Mouse (Mus musculus) intestine, embryonic 16.5 days (tissue): ENCODE results near the gene Slc6a11. TPM values are rescaled to one million over a fixed set of nuclear protein-coding genes. Genes with fewer than 3 reads are reported as not detected.

ENCODE experiments used
- ATAC-seq: fragments of 200-750 bp; cut with Nextera tagmentation; 2 replicates; pipeline ENCODE4 v1.8.0; 2017; ENCODE audit warnings: moderate TSS enrichment, moderate library complexity
- H3K27ac ChIP-seq: fragments of 300-500 bp; sonication (generic); 2 replicates; pipeline ENCODE4 v1.5.1; 2014; ENCODE audit warnings: mild to moderate bottlenecking, low read length
- H3K27me3 ChIP-seq: fragments of 300-500 bp; sonication (generic); replicated peaks from 2 replicates; pipeline ENCODE4 v1.6.1; 2014; ENCODE audit warnings: low read length, control low read depth, mixed read lengths; ENCODE audit not compliant: control insufficient read depth, insufficient read depth
- H3K36me3 ChIP-seq: fragments of 300-500 bp; sonication (generic); 2 replicates; pipeline ENCODE4 v1.6.1; 2014; ENCODE audit warnings: low read length, control low read depth; ENCODE audit not compliant: control insufficient read depth, insufficient read depth
- H3K4me1 ChIP-seq: fragments of 300-500 bp; sonication (generic); 2 replicates; pipeline ENCODE4 v1.6.1; 2014; ENCODE audit warnings: low read length, control low read depth, mixed read lengths; ENCODE audit not compliant: control insufficient read depth, insufficient read depth
- H3K4me2 ChIP-seq: fragments of 300-500 bp; sonication (generic); 2 replicates; pipeline ENCODE4 v1.6.1; 2014; ENCODE audit warnings: low read depth, low read length, control low read depth
- H3K4me3 ChIP-seq: fragments of 300-500 bp; sonication (generic); 2 replicates; pipeline ENCODE4 v1.5.1; 2014; ENCODE audit warnings: mild to moderate bottlenecking, low read length
- H3K9ac ChIP-seq: fragments of 300-500 bp; sonication (generic); 2 replicates; pipeline ENCODE4 v1.6.1; 2014; ENCODE audit warnings: low read depth, low read length
- H3K9me3 ChIP-seq: fragments of 300-500 bp; sonication (generic); 2 replicates; pipeline ENCODE4 v1.6.1; 2016; ENCODE audit warnings: low read length, control low read depth; ENCODE audit not compliant: control insufficient read depth
- WGBS: fragments of 180-500 bp; shearing (Covaris S2); extraction: QIAGEN DNeasy Blood & Tissue Kit; methylation state at CpG from one replicate; pipeline ENCODE4 v1.1.7; 2014; 5-methylcytosine and 5-hydroxymethylcytosine counted together
- polyA plus RNA-seq: library from polyadenylated mRNA; unstranded; fragments of >200 nt; fragmentation: Nextera tagmentation; extraction: Ambion mirVana; gene quantifications from 2 replicates; pipeline ENCODE4 v1.2.1, GENCODE M21; 2015

The Slc6a11 gene
- polyA plus RNA-seq, 1 experiment from 2014 or later, result 0.12 TPM

DNA sequence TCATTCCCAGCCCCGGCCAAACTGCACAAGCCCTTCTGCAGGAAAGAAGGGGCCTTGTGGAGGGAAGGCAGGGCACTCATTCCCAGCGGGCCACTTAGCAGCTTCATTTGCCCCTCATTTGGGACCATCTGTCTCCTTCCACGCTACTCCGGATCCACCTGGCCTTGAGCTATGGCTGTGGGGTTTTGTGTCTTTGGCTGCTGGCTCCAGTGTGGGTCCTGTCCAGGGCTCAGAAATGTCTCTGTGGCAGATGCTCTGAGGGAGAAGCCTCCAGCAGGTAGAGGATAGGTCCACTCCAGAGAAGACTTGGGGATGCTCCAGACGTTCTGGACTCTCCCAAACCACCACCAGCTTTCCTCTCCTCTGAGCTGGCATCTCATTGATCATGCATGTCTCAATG lies 139.8 kb downstream of the Slc6a11 start:
- Histone ChIP-seq H3K4me3 (no peak overlapping the region), H3K9me3 (no peaks in the 10 kb centered on the region), H3K27ac (no peak overlapping the region), H3K36me3 (no peaks in the 10 kb centered on the region), H3K9ac (no peak overlapping the region), H3K4me1 (no peaks in the 10 kb centered on the region), H3K27me3 (no peaks in the 10 kb centered on the region), H3K4me2 (no peak overlapping the region)
- WGBS, result 55% methylated on average over 5 of the region's 5 CpGs
- ATAC-seq, result no peak

DNA sequence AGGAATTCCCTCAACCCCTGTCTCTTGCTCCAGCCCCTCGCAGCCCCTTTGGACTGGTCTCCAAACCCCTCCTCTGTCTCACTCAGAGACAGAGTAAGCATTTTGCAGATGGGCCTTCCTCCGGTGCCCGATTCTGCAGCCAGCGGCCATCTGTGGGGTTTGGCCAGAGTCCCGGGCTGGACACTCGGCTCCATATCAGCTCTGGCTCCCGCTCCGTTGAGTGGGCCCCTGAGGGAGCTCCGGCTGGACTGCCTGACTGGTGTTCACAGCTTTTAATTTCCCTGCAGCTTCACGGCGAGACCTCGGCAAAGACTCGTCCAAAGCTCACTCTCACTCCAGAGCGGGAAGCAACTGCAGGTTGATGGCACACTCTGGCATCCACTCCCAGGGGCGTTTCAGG lies 141.2 kb downstream of the Slc6a11 start:
- H3K27ac ChIP-seq, result no peak overlapping the region
- no peak overlapping the region for H3K4me2 ChIP-seq
- H3K9me3 ChIP-seq, result no peaks in the 10 kb centered on the region
- no peaks in the 10 kb centered on the region for H3K4me1 ChIP-seq
- ATAC-seq, result no peak
- H3K4me3 ChIP-seq, result no peak overlapping the region
- H3K36me3 ChIP-seq, result no peaks in the 10 kb centered on the region
- WGBS, result 77% methylated on average over 15 of the region's 15 CpGs
- H3K9ac ChIP-seq, result no peak overlapping the region
- H3K27me3 ChIP-seq, result no peaks in the 10 kb centered on the region

DNA sequence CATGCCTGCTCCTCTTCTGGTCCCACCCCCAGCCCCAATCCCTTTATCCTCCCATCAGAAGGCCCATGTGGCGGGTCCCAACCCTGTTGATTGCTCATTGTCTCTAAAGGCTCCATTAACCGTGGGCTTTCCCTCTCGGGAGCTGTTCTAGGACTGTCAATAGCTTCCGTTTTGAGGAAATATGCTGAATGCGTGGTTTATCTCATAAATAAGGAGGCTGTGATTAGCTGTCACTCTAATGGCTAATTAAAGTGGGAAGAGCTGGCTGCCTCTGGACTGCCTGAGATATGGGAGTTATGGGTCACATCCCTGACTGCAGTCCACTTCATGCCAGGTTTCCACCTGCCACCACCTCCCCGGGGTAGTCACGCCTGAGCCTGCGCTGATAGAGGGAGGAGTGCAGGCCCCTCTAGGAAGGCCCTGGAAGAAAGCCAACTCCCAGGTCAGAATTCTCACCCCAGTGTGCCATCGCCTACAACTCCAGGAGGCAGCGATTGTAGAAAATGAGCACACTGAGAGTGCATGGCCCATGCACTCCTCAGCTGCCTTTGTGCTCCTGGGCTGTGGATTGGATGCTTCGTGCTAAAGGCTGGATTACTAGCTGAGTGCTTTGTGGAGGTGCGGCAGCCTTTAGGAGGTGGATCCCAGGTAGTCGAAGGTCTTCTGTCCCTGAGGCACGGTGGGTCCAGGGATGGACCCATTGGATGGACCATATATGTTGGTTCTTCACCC lies 143.1 kb downstream of the Slc6a11 start:
- no peak for ATAC-seq
- Histone ChIP-seq H3K9ac (no peak overlapping the region), H3K36me3 (no peaks in the 10 kb centered on the region), H3K4me2 (no peak overlapping the region), H3K4me3 (no peak overlapping the region), H3K4me1 (no peaks in the 10 kb centered on the region), H3K27ac (no peak overlapping the region), H3K9me3 (no peaks in the 10 kb centered on the region), H3K27me3 (no peaks in the 10 kb centered on the region)
- 53% methylated on average over 14 of the region's 14 CpGs for WGBS

DNA sequence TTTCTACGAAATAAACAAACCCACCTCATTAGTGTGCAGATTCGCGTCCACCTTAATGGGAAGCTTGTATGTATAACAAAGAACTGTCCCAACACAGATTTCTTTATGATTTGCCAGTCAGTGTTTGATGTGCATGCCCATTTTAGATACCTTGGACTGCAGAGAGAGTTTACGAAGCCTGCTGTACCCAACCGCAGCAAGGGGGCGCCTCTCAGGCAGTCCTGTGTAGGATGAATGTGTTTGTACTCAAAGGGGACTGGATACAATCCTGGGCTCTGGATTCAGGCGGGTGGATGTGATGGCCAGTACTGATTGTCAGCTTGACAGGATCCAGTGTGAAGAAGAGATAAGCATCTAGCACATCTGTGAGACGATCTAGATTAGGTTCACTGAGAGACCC lies 144.8 kb downstream of the Slc6a11 start:
- H3K4me3 ChIP-seq, result no peak overlapping the region
- ATAC-seq, result no peak
- 56% methylated on average over 8 of the region's 8 CpGs for WGBS
- H3K9ac ChIP-seq, result no peak overlapping the region
- no peak overlapping the region for H3K27ac ChIP-seq
- H3K27me3 ChIP-seq, result 0 out of 2 replicates have a peak, but pooled peaks cover 5% of the 10 kb centered on the region
- no peak overlapping the region for H3K4me2 ChIP-seq
- H3K9me3 ChIP-seq, result no peaks in the 10 kb centered on the region
- no peaks in the 10 kb centered on the region for H3K36me3 ChIP-seq
- H3K4me1 ChIP-seq, result no peaks in the 10 kb centered on the region

DNA sequence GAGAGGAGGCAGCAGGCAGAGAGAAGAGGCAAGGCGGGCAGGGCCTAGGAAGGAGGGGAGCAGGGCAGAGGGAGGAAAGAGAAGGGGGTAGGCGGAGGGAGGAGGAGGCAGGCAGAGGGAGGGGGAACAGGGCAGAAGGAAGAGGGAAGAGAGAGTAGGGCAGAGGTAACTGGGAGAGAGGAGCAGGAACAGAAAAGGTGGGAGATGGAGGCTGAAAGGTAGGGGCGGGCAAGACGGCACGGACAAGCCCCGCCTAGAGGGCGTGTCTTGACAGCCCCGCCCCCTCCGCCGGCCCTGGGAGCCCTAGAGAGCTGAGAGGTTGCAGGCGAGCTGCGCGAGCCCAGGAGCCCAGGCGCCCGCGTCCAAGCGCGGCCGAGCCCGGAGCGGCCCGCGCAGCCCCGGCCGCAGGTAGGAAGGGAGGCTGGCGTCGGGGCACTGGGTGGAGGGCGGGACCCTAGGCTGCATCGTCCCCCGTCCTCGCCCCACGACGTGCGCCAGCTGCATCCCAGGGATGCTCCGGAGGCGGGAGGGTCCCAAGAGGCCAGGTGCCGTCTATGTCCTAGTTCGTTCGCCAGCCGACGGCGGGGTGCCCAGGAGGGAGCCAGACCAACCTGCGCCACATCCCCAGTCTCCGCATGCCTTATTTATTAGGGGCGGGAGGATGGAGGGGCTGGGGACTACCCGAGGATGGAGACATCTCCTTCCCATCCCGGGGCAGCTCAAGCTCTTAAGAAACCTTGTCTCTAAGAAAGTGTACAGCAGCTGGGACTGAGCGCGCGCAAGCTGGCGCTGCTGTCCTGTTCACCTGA lies 151.6 kb downstream of the Slc6a11 start, which contains the start of gene Slc6a1:
Slc6a1 (plus strand) TSS at position 167 of the 809 bp plus-strand sequence.
- Histone ChIP-seq H3K4me3 (peak within 1 kb of the TSS; percentile 18), H3K4me1 (peaks cover 3% of the 10 kb centered on the region; the same call in 1 of the 2 replicates), H3K27me3 (peaks cover 66% of the 10 kb centered on the region), H3K9me3 (no peaks in the 10 kb centered on the region), H3K27ac (no peak within 1 kb of the TSS), H3K9ac (no peak within 1 kb of the TSS), H3K36me3 (no peaks in the 10 kb centered on the region), H3K4me2 (peak within 1 kb of the TSS; percentile 41)
- ATAC-seq, result peak; percentile 97
- 1% methylated on average over 50 of the region's 51 CpGs for WGBS

DNA sequence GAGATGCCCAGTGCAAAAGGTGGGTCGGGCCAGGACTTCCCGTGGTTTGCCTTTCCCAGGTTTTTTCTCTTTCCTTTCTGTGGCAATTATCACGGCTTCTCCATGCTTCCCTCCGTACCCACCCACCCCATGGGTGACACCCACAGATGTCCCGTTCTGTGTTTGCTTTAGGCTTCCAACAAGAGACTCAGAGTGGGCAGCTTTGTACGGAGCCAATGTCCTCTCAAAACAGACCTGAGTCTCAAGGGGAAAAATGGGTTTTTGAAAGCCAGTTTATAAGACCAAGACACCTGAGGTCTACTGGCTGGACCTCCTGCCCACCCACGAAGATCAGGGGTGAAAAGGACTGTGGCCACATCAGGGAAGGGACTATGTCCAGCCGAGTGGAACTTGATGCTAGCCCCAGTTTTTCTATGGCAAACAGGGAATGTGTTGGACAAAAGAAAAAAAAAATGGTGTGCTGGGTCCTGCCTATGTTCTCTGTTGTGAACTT lies 152.3 kb downstream of the Slc6a11 start:
- no peak overlapping the region; the same call in 1 of the 2 replicates for H3K4me3 ChIP-seq
- H3K27me3 ChIP-seq, result peaks cover 71% of the 10 kb centered on the region
- H3K4me2 ChIP-seq, result no peak overlapping the region
- H3K27ac ChIP-seq, result no peak overlapping the region
- H3K36me3 ChIP-seq, result no peaks in the 10 kb centered on the region
- no peak for ATAC-seq
- no peaks in the 10 kb centered on the region for H3K9me3 ChIP-seq
- H3K9ac ChIP-seq, result no peak overlapping the region
- 17% methylated on average over 8 of the region's 8 CpGs for WGBS
- peaks cover 3% of the 10 kb centered on the region; the same call in 1 of the 2 replicates for H3K4me1 ChIP-seq

DNA sequence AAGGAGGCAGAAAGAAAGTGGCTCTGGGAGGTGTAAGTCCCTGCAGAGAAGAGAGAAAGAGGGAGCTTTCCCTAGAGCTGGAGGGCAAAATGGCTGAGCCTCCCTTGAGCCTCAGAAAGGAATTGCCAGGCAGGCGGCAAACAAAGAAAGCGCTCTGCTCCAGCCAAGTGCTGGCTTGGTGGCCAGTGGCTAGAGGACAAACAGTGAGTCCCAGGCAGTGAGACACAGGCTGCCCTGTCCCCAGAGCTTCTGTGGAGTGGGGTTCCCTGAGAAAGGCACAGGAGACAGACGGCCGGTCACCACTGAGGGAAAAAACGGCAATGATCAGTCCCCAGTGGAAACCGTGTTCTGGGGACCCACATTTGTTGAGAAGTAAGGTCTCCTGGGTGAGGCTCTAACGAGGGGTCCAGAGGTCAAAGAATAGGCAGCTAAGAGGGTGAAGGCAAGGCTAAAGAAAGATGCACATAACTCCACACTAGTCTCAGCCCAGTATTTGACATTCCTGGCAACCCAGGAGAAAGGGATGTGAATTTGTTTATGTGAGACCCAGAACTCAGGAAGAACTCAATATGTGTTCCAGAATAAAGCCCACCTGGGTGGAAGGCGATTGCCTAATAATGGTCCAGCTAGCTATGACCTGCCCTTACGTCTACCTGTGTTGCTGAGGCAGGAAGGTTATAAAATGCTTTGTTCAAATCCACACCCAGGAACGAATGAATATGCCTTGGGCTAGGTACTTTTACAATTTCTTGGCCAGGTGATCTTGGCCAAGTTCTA lies 153.1 kb downstream of the Slc6a11 start:
- Histone ChIP-seq H3K27me3 (peaks cover 71% of the 10 kb centered on the region), H3K4me3 (no peak overlapping the region), H3K4me2 (no peak overlapping the region), H3K27ac (no peak overlapping the region), H3K9me3 (no peaks in the 10 kb centered on the region), H3K9ac (no peak overlapping the region), H3K36me3 (no peaks in the 10 kb centered on the region), H3K4me1 (peaks cover 3% of the 10 kb centered on the region; the same call in 1 of the 2 replicates)
- 43% methylated on average over 10 of the region's 10 CpGs for WGBS
- no peak for ATAC-seq

DNA sequence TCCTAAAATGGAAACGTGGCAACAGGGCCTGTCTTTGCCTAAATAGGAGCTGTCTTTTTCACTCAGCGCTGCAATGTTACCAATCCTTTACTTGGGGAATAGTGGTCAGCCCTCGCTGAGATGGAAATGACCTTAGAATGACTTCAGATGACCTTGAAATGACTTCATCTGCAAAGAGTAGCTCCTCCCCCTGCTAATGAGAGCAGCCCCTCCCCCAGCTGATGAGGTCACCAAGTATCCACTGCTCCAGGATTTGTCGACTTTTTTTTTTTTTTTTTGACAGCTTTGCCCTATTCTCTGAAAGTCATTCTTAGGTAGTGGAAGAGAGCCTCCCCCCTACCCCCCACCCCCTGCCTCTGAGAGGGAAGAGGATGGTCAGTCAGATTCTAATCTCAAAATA lies 154.4 kb downstream of the Slc6a11 start:
- Histone ChIP-seq H3K4me1 (peaks cover 3% of the 10 kb centered on the region; the same call in 1 of the 2 replicates), H3K4me2 (no peak overlapping the region), H3K27ac (no peak overlapping the region), H3K9me3 (no peaks in the 10 kb centered on the region), H3K36me3 (no peaks in the 10 kb centered on the region), H3K9ac (no peak overlapping the region), H3K27me3 (peaks cover 71% of the 10 kb centered on the region), H3K4me3 (no peak overlapping the region)
- 36% methylated on average over 4 of the region's 4 CpGs for WGBS
- no peak for ATAC-seq

DNA sequence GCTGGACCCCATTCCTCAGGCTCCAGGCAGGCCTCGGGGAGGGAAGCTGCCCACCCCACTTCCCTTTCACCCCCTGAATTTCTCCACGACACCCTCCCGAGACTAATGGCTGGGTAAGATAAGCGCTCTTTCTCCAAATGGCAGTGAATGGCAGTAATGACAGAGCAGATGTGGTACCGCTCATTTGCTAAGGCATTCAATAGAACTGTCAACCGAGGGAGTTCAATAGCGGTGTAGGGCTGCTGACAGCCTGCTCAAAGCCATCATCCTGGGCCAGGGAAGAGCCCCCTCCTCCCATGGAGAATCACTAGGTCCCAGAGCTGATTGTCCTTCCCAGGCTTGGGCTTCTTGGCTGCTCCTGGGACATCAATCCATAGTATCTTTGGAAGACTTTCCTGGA lies 158.1 kb downstream of the Slc6a11 start:
- no peak for ATAC-seq
- 50% methylated on average over 7 of the region's 7 CpGs for WGBS
- no peak overlapping the region for H3K4me3 ChIP-seq
- peaks cover 42% of the 10 kb centered on the region for H3K27me3 ChIP-seq
- no peak overlapping the region for H3K9ac ChIP-seq
- H3K9me3 ChIP-seq, result no peaks in the 10 kb centered on the region
- H3K4me2 ChIP-seq, result no peak overlapping the region
- no peaks in the 10 kb centered on the region for H3K36me3 ChIP-seq
- no peak overlapping the region for H3K27ac ChIP-seq
- no peaks in the 10 kb centered on the region for H3K4me1 ChIP-seq
